Mouse (Mus musculus) thymus, adult 2 months (tissue): ENCODE measurements around the gene Myo9b. TPM values are rescaled to one million over a fixed set of nuclear protein-coding genes. Genes with fewer than 3 reads are reported as not detected.
A peak's percentile ranks its signal among the peaks of the same experiment; 100 is the strongest.

Experiments used
- DNase-seq: peaks from one replicate; pipeline ENCODE4 v3.0.0; 2021
- H3K27ac ChIP-seq: fragments of 200-500 bp; 2 replicates; pipeline ENCODE4 v1.5.1; 2012; ENCODE audit warnings: low read length, control low read depth; ENCODE audit not compliant: control insufficient read depth, insufficient read depth
- H3K27me3 ChIP-seq: fragments of 200-500 bp; 2 replicates; pipeline ENCODE4 v1.6.1; 2012; ENCODE audit warnings: mild to moderate bottlenecking, low read length, moderate library complexity, mixed read lengths; ENCODE audit not compliant: control insufficient read depth, insufficient read depth
- H3K36me3 ChIP-seq: fragments of 200-500 bp; 2 replicates; pipeline ENCODE4 v1.6.1; 2012; ENCODE audit warnings: mild to moderate bottlenecking, low read length, moderate library complexity; ENCODE audit not compliant: control insufficient read depth, insufficient read depth
- H3K4me1 ChIP-seq: fragments of 200-500 bp; replicated peaks from 2 replicates; pipeline ENCODE4 v1.6.1; 2012; ENCODE audit warnings: low read length; ENCODE audit not compliant: control insufficient read depth, insufficient read depth
- H3K4me3 ChIP-seq: fragments of 200-500 bp; 2 replicates; pipeline ENCODE4 v1.5.1; 2012; ENCODE audit warnings: mild to moderate bottlenecking, low read length, control low read depth, moderate library complexity; ENCODE audit not compliant: control insufficient read depth, insufficient read depth
- CTCF ChIP-seq: fragments of 200-500 bp; IDR thresholded peaks from 2 replicates; pipeline ENCODE4 v1.5.1; 2012; ENCODE audit warnings: mild to moderate bottlenecking, control low read depth, low read length, moderate library complexity, borderline replicate concordance; ENCODE audit not compliant: control insufficient read depth, poor library complexity, insufficient read depth; ENCODE audit errors: extremely low read depth
- POLR2A ChIP-seq: fragments of 200-500 bp; IDR thresholded peaks from 2 replicates; pipeline ENCODE4 v1.6.1; 2012; ENCODE audit warnings: mild to moderate bottlenecking, low read length, control low read depth, moderate library complexity; ENCODE audit not compliant: control insufficient read depth, poor library complexity, insufficient read depth; ENCODE audit errors: extremely low read depth
- WGBS: fragments of 180-500 bp; shearing (Covaris S2); methylation state at CpG from one replicate; pipeline ENCODE4 v1.1.7; 2018; 5-methylcytosine and 5-hydroxymethylcytosine counted together
- polyA plus RNA-seq: library from polyadenylated mRNA; depleted of rRNA; stranded (reverse); fragments of >200 nt; gene quantifications from 2 replicates; pipeline ENCODE4 v1.2.3, GENCODE M21; 2012

The Myo9b gene
- polyA plus RNA-seq, 1 experiment: 82.5 TPM

DNA sequence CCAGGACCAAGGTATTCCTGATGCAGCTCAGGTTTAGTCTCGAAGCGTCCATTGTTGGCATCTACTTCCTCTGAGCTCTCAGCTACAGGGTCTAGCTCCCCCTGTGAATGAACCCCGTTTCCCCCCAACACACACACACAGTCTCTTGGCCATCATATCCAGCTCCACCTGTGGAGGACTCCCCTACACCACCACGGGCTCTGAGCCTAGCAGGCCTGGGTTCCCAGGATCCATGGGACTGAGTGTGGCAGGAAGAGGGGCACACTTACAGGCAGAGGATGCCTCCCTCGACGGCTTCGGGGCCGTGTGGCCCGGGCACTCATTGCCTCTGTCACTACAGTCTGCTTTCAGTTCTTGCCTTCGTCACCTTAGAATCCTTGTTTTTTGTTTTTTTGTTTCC, 122.6 kb downstream of the Myo9b start:
- TF ChIP-seq CTCF (no peak), POLR2A (no peak)
- H3K36me3 ChIP-seq: peaks cover 8% of the 10 kb centered on the region; the same call in 1 of the 2 replicates
- H3K27ac ChIP-seq: no peak overlapping the region
- peaks cover 13% of the 10 kb centered on the region for H3K4me1 ChIP-seq
- H3K4me3 ChIP-seq: no peak overlapping the region
- no peaks in the 10 kb centered on the region for H3K27me3 ChIP-seq
- WGBS: 84% methylated on average over 10 of the region's 10 CpGs
- DNase-seq: no peak

DNA sequence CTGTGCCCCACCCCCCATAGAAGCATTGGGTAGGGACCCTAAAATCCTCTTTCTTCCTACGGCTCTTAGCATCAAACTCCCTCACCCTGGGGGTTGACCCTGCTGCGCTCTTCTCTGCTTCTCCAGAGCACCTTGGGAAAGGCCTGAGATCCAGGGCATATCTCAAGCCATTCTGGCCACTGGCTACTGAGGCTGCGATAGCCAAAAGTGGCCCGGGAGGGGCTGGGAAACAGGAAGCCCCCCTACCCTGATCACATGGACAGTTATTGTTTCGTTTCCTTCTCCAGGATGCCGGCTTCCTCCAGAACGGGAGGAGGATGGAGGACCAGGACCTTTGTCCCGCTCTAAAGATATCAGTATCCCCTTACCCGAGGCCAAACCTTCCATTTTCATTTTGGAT, 123.1 kb downstream of the Myo9b start, which contains the start of gene Ushbp1:
Gene Ushbp1, minus strand, starts transcription at position 174 of the 400 bp plus-strand sequence.
- DNase-seq: no peak
- Histone ChIP-seq H3K27ac (no peak within 1 kb of the TSS), H3K36me3 (peaks cover 8% of the 10 kb centered on the region; the same call in 1 of the 2 replicates), H3K4me3 (0 out of 2 replicates have a peak within 1 kb of the TSS, but pooled peaks have one; percentile 1), H3K4me1 (peaks cover 13% of the 10 kb centered on the region), H3K27me3 (no peaks in the 10 kb centered on the region)
- WGBS: 91% methylated on average over 9 of the region's 9 CpGs
- TF ChIP-seq POLR2A (no peak), CTCF (no peak)

DNA sequence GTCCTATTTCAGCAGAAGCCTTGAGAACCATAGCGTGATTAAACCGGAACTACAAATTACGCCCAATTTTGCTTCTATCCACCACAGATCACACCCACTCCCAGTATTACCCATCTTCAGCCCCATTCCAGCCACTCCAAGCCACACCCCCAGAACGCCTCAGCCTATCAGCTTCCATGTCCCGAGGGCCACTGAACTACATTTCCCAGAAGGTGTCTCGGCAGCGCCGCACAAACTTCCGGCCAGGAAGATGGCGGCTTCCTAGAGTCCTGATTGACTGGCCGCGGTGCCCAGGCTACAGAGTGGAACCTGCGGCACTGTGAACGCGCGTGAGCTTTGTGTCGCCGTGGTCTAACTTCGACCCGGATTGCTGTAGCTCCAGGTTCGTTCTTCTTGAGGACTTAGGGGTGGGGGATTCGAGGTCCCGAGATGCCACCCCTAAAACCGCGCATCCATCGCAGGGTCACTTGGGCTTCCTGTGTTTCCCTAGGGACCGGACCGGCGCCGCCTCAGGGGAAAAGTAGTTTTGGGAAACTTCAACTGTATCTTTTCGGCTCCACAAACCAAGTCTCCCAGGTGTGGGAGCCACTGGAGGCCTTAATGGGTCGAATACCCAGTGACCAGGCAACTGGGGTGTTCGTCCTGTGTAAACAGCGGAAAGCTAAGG, 124.3 kb downstream of the Myo9b start, which contains the start of gene Babam1:
Gene Babam1, plus strand, starts transcription at position 223 of the 667 bp plus-strand sequence.
- H3K4me3 ChIP-seq: peak within 1 kb of the TSS; percentile 81
- H3K27me3 ChIP-seq: no peaks in the 10 kb centered on the region
- WGBS: under 1% methylated on average over 34 of the region's 34 CpGs
- H3K27ac ChIP-seq: no peak within 1 kb of the TSS
- TF ChIP-seq POLR2A (peak; percentile 79), CTCF (0 out of 2 replicates have a peak, but pooled peaks have one; percentile 42)
- peaks cover 13% of the 10 kb centered on the region for H3K4me1 ChIP-seq
- DNase-seq: peak; percentile 89
- H3K36me3 ChIP-seq: peaks cover 8% of the 10 kb centered on the region; the same call in 1 of the 2 replicates

DNA sequence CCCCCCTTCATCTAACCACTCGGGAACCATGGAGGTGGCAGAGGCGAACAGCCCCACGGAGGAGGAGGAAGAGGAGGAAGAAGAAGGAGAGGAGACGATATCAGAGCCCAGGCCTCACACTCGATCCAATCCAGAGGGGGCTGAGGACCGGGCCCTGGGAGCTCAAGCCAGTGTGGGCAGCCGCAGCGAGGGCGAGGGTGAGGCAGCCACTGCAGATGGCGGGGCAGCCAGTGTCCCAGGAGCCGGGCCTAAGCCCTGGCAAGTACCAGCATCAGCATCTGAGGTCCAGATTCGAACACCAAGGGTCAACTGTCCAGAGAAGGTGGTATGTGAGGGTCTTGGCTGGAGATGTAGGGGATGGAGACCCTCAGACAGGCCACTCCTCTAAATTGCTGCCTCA, 125.2 kb downstream of the Myo9b start:
- H3K27ac ChIP-seq: no peak overlapping the region
- H3K4me3 ChIP-seq: 0 out of 2 replicates have a peak overlapping the region, but pooled peaks have one; percentile 7
- H3K36me3 ChIP-seq: peaks cover 8% of the 10 kb centered on the region; the same call in 1 of the 2 replicates
- H3K4me1 ChIP-seq: peaks cover 13% of the 10 kb centered on the region
- no peaks in the 10 kb centered on the region for H3K27me3 ChIP-seq
- TF ChIP-seq CTCF (no peak), POLR2A (no peak)
- DNase-seq: no peak
- whole genome bisulfite sequencing: 89% methylated on average over 12 of the region's 12 CpGs

DNA sequence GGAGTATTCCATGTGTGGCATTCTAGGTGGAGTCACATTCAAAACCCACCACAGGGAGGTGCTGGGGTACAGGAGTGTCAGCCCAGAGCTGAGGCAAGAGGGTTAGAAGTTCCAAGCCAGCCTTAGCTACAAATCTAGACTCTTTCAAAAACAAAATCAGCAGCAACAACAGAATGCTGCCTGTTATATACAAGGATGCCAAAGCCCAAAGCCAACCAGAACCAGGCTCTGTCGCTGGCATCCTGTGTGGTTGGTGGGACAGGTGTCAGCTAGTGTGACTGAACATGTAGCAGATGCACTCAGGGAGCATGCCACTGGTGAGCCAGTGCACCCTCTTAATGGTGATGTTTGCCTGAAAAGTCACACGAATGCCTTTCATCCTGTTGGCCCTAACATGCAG, 128.3 kb downstream of the Myo9b start:
- peaks cover 16% of the 10 kb centered on the region for H3K4me1 ChIP-seq
- no peaks in the 10 kb centered on the region for H3K27me3 ChIP-seq
- TF ChIP-seq CTCF (no peak), POLR2A (no peak)
- peaks cover 8% of the 10 kb centered on the region; the same call in 1 of the 2 replicates for H3K36me3 ChIP-seq
- no peak for DNase-seq
- H3K27ac ChIP-seq: no peak overlapping the region
- WGBS: 95% methylated on average over 2 of the region's 2 CpGs
- no peak overlapping the region for H3K4me3 ChIP-seq

DNA sequence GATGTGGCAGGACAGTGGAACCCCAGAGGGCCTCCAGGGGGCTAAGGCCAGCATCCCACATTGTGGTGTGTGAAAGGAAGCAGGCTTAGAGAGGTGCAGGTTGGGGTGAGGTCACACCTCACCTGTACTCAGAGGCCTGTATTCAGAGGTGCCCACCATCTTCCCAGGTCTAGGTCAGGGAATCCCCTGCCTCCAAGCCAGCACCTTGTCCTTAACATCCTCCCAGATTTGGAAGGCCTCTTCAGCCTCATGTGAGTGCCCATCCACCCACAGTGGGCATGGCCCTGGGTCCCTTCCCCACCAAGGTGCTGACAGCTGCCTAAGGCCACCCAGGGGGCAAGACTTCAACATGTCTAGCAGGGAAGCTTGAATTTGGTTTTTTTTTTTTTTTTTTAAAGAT, 128.9 kb downstream of the Myo9b start:
- Histone ChIP-seq H3K27me3 (no peaks in the 10 kb centered on the region), H3K27ac (no peak overlapping the region), H3K4me1 (peaks cover 18% of the 10 kb centered on the region), H3K36me3 (peaks cover 8% of the 10 kb centered on the region; the same call in 1 of the 2 replicates), H3K4me3 (no peak overlapping the region)
- TF ChIP-seq POLR2A: no peak
- no peak for TF ChIP-seq CTCF
- no peak for DNase-seq

DNA sequence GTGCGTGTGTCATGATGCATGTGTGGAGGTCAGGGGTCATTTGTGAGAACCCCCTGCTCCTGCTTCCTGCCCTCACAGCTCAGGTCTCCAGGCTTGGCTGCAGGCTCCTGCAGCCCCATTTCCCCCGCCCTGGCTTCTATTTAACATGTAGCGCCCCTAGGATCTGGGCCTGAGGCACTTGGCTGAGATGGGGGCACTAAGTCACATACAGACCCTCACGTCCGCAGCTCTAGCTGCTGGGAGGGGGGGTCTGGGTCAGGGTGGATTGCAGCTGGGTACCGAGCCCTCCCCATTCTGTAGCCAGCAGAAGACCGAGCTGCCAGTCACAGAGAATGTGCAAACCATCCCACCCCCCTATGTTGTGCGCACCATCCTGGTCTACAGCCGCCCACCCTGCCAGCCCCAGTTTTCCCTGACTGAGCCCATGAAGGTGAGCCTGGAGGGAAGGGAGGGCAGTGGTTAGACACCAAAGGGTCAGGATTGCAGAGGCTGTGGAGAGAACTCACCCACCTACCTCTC, 130.0 kb downstream of the Myo9b start:
- TF ChIP-seq POLR2A (no peak), CTCF (no peak)
- DNase-seq: no peak
- Histone ChIP-seq H3K27ac (no peak overlapping the region), H3K36me3 (peaks cover 8% of the 10 kb centered on the region; the same call in 1 of the 2 replicates), H3K4me1 (peaks cover 19% of the 10 kb centered on the region), H3K4me3 (no peak overlapping the region), H3K27me3 (no peaks in the 10 kb centered on the region)
- WGBS: 97% methylated on average over 9 of the region's 9 CpGs
